ENCODE assay signal across 33 mouse cellular contexts in the genomic region with DNA sequence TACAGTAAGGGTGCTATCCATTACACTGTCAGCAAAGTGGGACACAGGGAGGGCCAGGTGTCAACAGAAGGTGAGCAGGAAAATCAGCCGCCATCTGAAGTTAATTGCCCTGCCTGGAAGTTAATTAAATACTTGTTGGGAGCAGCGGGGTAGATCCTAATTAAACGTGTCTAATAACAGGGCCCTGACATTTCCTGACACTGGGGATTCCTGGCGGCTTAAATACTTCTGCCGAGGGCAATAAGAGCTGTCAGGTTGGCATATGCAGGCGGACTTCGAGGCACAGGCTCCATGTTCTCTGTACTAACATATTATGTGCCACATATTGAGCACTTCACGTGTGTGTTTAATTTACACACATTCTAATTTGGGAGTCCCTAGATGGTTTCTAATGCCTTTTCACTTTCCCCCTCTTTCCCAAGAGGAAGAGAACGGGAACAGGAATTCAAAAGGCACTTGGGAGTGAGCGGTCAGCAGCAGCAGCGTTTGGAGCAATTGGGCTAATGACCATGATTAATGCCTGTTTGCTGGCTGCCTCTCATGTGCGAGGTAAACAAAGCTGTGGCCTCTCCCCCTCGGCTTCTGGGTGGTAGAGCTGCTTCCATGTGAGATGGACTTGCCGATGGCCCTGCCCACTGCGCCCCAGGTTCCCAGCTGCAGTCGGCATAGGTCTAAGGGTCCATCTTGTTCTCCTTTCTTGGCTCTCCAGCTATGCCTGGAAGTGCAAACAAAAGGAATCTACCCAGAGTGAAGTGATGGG. TPM values are rescaled to one million over a fixed set of nuclear protein-coding genes. Genes with fewer than 3 reads are reported as not detected.
DNase-seq lines count a peak whose midpoint lies in the region; ATAC-seq and TF ChIP-seq lines count a peak whose summit lies in the region.
"Had no signal": no experiment of that assay in that cellular context is flagged by ENCODE, and none has a peak within 500 bp of the region (broad histone marks: within the 10 kb centered on the region; RNA-seq: fewer than 3 reads in every experiment).

No protein-coding gene starts in this region.

- H3K9me3 ChIP-seq in hindbrain, embryonic 12.5 days (replicated peaks), result no peaks in the 10 kb centered on the region
- H3K9me3 ChIP-seq in hindbrain, embryonic 11.5 days (ENCODE audit: control insufficient read depth, low read length), result no peaks in the 10 kb centered on the region
- H3K9me3 ChIP-seq in lung, embryonic 14.5 days (ENCODE audit: low read depth, low read length), result no peaks in the 10 kb centered on the region
- H3K9me3 ChIP-seq in lung, postnatal 0 days (ENCODE audit: low read length), result no peaks in the 10 kb centered on the region
- H3K9me3 ChIP-seq in hindbrain, postnatal 0 days (ENCODE audit: low read length), result 0 out of 2 replicates have a peak, but pooled peaks cover 4% of the 10 kb centered on the region
- no peaks in the 10 kb centered on the region for H3K9me3 ChIP-seq in intestine, postnatal 0 days (ENCODE audit: control insufficient read depth)
- H3K9me3 ChIP-seq: embryonic facial prominence, embryonic 12.5 days; G1E had no signal

- DNase-seq in hindbrain, embryonic 11.5 days (ENCODE audit: low spot score), result no peak
- DNase-seq in lung, embryonic 14.5 days, result peak; percentile 52
- no peak for DNase-seq in lung, postnatal 0 days (ENCODE audit: low spot score)
- DNase-seq in hindbrain, postnatal 0 days (ENCODE audit: low spot score), result peak; percentile 53
- DNase-seq in retina, embryonic 14.5 days (ENCODE audit: low spot score), result peak; percentile 38
- DNase-seq: adrenal gland, adult 2 months; B cell, adult 2 months; cerebellum, adult 11-12 months; cerebellum, postnatal 14 days; heart, postnatal 36 days; kidney, adult 9 months; left cerebral cortex, postnatal 4 days; liver, postnatal 0 days; thymus, adult 18-20 months; thymus, postnatal 36 days had no signal

- H3K4me3 ChIP-seq in hindbrain, embryonic 12.5 days, result no peak overlapping the region
- no peak overlapping the region for H3K4me3 ChIP-seq in hindbrain, embryonic 11.5 days (ENCODE audit: low read depth, low read length)
- no peak overlapping the region for H3K4me3 ChIP-seq in lung, embryonic 14.5 days (ENCODE audit: low read depth, low read length)
- H3K4me3 ChIP-seq in lung, postnatal 0 days (ENCODE audit: low read depth, low read length), result no peak overlapping the region
- no peak overlapping the region for H3K4me3 ChIP-seq in hindbrain, postnatal 0 days (ENCODE audit: low read length)
- H3K4me3 ChIP-seq in intestine, postnatal 0 days (ENCODE audit: low read depth, low read length), result no peak overlapping the region
- H3K4me3 ChIP-seq: embryonic facial prominence, embryonic 12.5 days; erythroblast, embryonic 14.5 days; left cerebral cortex, adult 2 months; megakaryocyte, embryonic 14.5 days; midbrain, embryonic 13.5 days had no signal

- WGBS in hindbrain, embryonic 12.5 days, result 41% methylated on average over 16 of the region's 16 CpGs
- 50% methylated on average over 16 of the region's 16 CpGs for WGBS in hindbrain, embryonic 11.5 days
- WGBS in lung, embryonic 14.5 days, result 36% methylated on average over 16 of the region's 16 CpGs
- WGBS in lung, postnatal 0 days, result 33% methylated on average over 16 of the region's 16 CpGs
- 36% methylated on average over 16 of the region's 16 CpGs for WGBS in hindbrain, postnatal 0 days
- 48% methylated on average over 16 of the region's 16 CpGs for WGBS in intestine, postnatal 0 days

- H3K4me1 ChIP-seq in hindbrain, embryonic 12.5 days, result peaks cover 12% of the 10 kb centered on the region
- no peaks in the 10 kb centered on the region for H3K4me1 ChIP-seq in hindbrain, embryonic 11.5 days (replicated peaks; ENCODE audit: control insufficient read depth, insufficient read depth, low read length)
- no peaks in the 10 kb centered on the region for H3K4me1 ChIP-seq in lung, embryonic 14.5 days (ENCODE audit: insufficient read depth)
- H3K4me1 ChIP-seq in lung, postnatal 0 days (ENCODE audit: insufficient read depth, low read depth, low read length), result no peaks in the 10 kb centered on the region
- peaks cover 3% of the 10 kb centered on the region; the same call in 1 of the 2 replicates for H3K4me1 ChIP-seq in hindbrain, postnatal 0 days (ENCODE audit: insufficient read depth, low read length)
- H3K4me1 ChIP-seq in intestine, postnatal 0 days (replicated peaks; ENCODE audit: control insufficient read depth, insufficient read depth, low read length), result no peaks in the 10 kb centered on the region
- H3K4me1 ChIP-seq: embryonic facial prominence, embryonic 12.5 days; megakaryocyte, embryonic 14.5 days had no signal

- no peak for TF ChIP-seq EP300 in lung, postnatal 0 days (IDR thresholded peaks at IDR 0.05)

- 0 out of 2 replicates have a peak, but pooled peaks have one; percentile 46 for ATAC-seq in hindbrain, embryonic 12.5 days (ENCODE audit: low FRiP score)
- no peak for ATAC-seq in hindbrain, embryonic 11.5 days (ENCODE audit: low FRiP score)
- ATAC-seq in lung, embryonic 14.5 days (ENCODE audit: insufficient read depth), result peak; percentile 17; the same call in 1 of the 2 replicates
- no peak for ATAC-seq in lung, postnatal 0 days
- peak; percentile 39; the same call in 1 of the 2 replicates for ATAC-seq in hindbrain, postnatal 0 days
- ATAC-seq in intestine, postnatal 0 days, result no peak
- ATAC-seq: liver, postnatal 0 days; midbrain, embryonic 13.5 days; Patski had no signal

- no peaks in the 10 kb centered on the region for H3K36me3 ChIP-seq in hindbrain, embryonic 12.5 days
- H3K36me3 ChIP-seq in hindbrain, embryonic 11.5 days (ENCODE audit: control insufficient read depth, insufficient read depth, low read length), result no peaks in the 10 kb centered on the region
- no peaks in the 10 kb centered on the region for H3K36me3 ChIP-seq in lung, embryonic 14.5 days (ENCODE audit: insufficient read depth)
- H3K36me3 ChIP-seq in lung, postnatal 0 days (ENCODE audit: insufficient read depth, low read length), result no peaks in the 10 kb centered on the region
- H3K36me3 ChIP-seq in hindbrain, postnatal 0 days (ENCODE audit: insufficient read depth, low read length), result no peaks in the 10 kb centered on the region
- H3K36me3 ChIP-seq in intestine, postnatal 0 days (ENCODE audit: control insufficient read depth, insufficient read depth), result no peaks in the 10 kb centered on the region
- H3K36me3 ChIP-seq: embryonic facial prominence, embryonic 12.5 days; G1E; midbrain, embryonic 13.5 days had no signal

- no peak overlapping the region for H3K27ac ChIP-seq in hindbrain, embryonic 12.5 days
- no peak overlapping the region for H3K27ac ChIP-seq in hindbrain, embryonic 11.5 days (ENCODE audit: low read depth, low read length)
- no peak overlapping the region for H3K27ac ChIP-seq in lung, embryonic 14.5 days (ENCODE audit: low read depth)
- H3K27ac ChIP-seq in lung, postnatal 0 days (ENCODE audit: low read length), result no peak overlapping the region
- no peak overlapping the region for H3K27ac ChIP-seq in hindbrain, postnatal 0 days
- H3K27ac ChIP-seq in intestine, postnatal 0 days (ENCODE audit: low read depth, low read length), result no peak overlapping the region
- H3K27ac ChIP-seq: embryonic facial prominence, embryonic 12.5 days; left cerebral cortex, adult 2 months; midbrain, embryonic 13.5 days had no signal

- H3K27me3 ChIP-seq in hindbrain, embryonic 12.5 days, result peaks cover 49% of the 10 kb centered on the region
- H3K27me3 ChIP-seq in hindbrain, embryonic 11.5 days (ENCODE audit: control insufficient read depth, insufficient read depth, low read length), result peaks cover 6% of the 10 kb centered on the region
- peaks cover 17% of the 10 kb centered on the region; the same call in 1 of the 2 replicates for H3K27me3 ChIP-seq in lung, embryonic 14.5 days (ENCODE audit: insufficient read depth, low read length)
- H3K27me3 ChIP-seq in lung, postnatal 0 days (replicated peaks; ENCODE audit: insufficient read depth, low read length), result 0 out of 2 replicates have a peak, but pooled peaks cover 2% of the 10 kb centered on the region
- H3K27me3 ChIP-seq in hindbrain, postnatal 0 days (ENCODE audit: insufficient read depth, low read length), result peaks cover 13% of the 10 kb centered on the region
- H3K27me3 ChIP-seq in intestine, postnatal 0 days (replicated peaks; ENCODE audit: control insufficient read depth, insufficient read depth, low read length), result 0 out of 2 replicates have a peak, but pooled peaks cover 13% of the 10 kb centered on the region

- no peak overlapping the region for H3K4me2 ChIP-seq in hindbrain, embryonic 12.5 days (replicated peaks)
- H3K4me2 ChIP-seq in hindbrain, embryonic 11.5 days (replicated peaks; ENCODE audit: low read depth, low read length), result no peak overlapping the region
- no peak overlapping the region for H3K4me2 ChIP-seq in lung, embryonic 14.5 days
- no peak overlapping the region for H3K4me2 ChIP-seq in lung, postnatal 0 days (replicated peaks; ENCODE audit: low read depth, low read length)
- H3K4me2 ChIP-seq in hindbrain, postnatal 0 days (ENCODE audit: low read depth, low read length), result no peak overlapping the region
- H3K4me2 ChIP-seq in intestine, postnatal 0 days (replicated peaks; ENCODE audit: low read depth), result no peak overlapping the region
- H3K4me2 ChIP-seq: embryonic facial prominence, embryonic 12.5 days; liver, embryonic 11.5 days; midbrain, embryonic 13.5 days had no signal

- no peak for TF ChIP-seq CTCF in lung, embryonic 14.5 days (IDR thresholded peaks at IDR 0.05; ENCODE audit: low read depth)
- TF ChIP-seq CTCF in lung, postnatal 0 days (IDR thresholded peaks at IDR 0.05), result no peak
- TF ChIP-seq CTCF in hindbrain, postnatal 0 days (IDR thresholded peaks at IDR 0.05; ENCODE audit: low read depth), result no peak
- no peak for TF ChIP-seq CTCF in intestine, postnatal 0 days (IDR thresholded peaks at IDR 0.05; ENCODE audit: low read depth)

- no peak overlapping the region for H3K9ac ChIP-seq in hindbrain, embryonic 12.5 days
- no peak overlapping the region for H3K9ac ChIP-seq in hindbrain, embryonic 11.5 days (ENCODE audit: low read depth, low read length)
- no peak overlapping the region for H3K9ac ChIP-seq in lung, embryonic 14.5 days
- no peak overlapping the region for H3K9ac ChIP-seq in lung, postnatal 0 days (replicated peaks; ENCODE audit: low read depth)
- no peak overlapping the region for H3K9ac ChIP-seq in hindbrain, postnatal 0 days (replicated peaks; ENCODE audit: low read length)
- no peak overlapping the region for H3K9ac ChIP-seq in intestine, postnatal 0 days (ENCODE audit: low read depth, low read length)
- H3K9ac ChIP-seq: embryonic facial prominence, embryonic 12.5 days; liver, postnatal 0 days; midbrain, embryonic 13.5 days had no signal

RNA-seq across cellular contexts. Expression of a gene that starts 34.5 kb away (rescaled TPM):
- 0.12 TPM in 1 of 2 replicates, not detected in the other for polyA plus RNA-seq in hindbrain, embryonic 12.5 days (2016; fragmentation: Nextera tagmentation; extraction: Ambion mirVana)
- polyA plus RNA-seq in hindbrain, embryonic 11.5 days (2014; fragmentation: Nextera tagmentation; extraction: Ambion mirVana), result not detected in 2 replicates
- polyA plus RNA-seq in lung, embryonic 14.5 days (2014; fragmentation: Nextera tagmentation; extraction: Ambion mirVana), result not detected in 2 replicates
- polyA plus RNA-seq in lung, postnatal 0 days (2015; fragmentation: Nextera tagmentation; extraction: Ambion mirVana), result not detected in 2 replicates
- 0.36 and 0.63 TPM in 2 replicates for total RNA-seq in hindbrain, postnatal 0 days (2014; rRNA removed)
- not detected in 2 replicates for polyA plus RNA-seq in hindbrain, postnatal 0 days (2015; fragmentation: Nextera tagmentation; extraction: Ambion mirVana)
- polyA plus RNA-seq in intestine, postnatal 0 days (2015; fragmentation: Nextera tagmentation; extraction: Ambion mirVana), result not detected in 2 replicates
- total RNA-seq: adrenal gland, adult 2 months; adrenal gland, postnatal 4 days; CH12.LX; gastrocnemius, adult 18-20 months; gastrocnemius, postnatal 4 days; heart, adult 8-10 months; heart, postnatal 36 days; left cerebral cortex, adult 2 months had no signal
- polyA plus RNA-seq: adrenal gland, adult 2 months; embryonic facial prominence, embryonic 12.5 days; erythroblast, embryonic 14.5 days; G1E; heart, embryonic 14.5 days; intestine, embryonic 14.5 days; liver, embryonic 11.5 days; liver, postnatal 0 days; neural tube, embryonic 11.5 days; Patski had no signal

Comparison
In these comparisons a context has a peak if more than half of its experiments do, and no peak if none do; other contexts are left out.
1. ATAC-seq: peak in hindbrain, embryonic 12.5 days (single experiment), lung, embryonic 14.5 days (single experiment) and hindbrain, postnatal 0 days (single experiment); none in hindbrain, embryonic 11.5 days (single experiment), lung, postnatal 0 days (single experiment) and intestine, postnatal 0 days (single experiment).
2. DNase-seq: peak in lung, embryonic 14.5 days (single experiment), hindbrain, postnatal 0 days (single experiment) and retina, embryonic 14.5 days (single experiment); none in hindbrain, embryonic 11.5 days (single experiment) and lung, postnatal 0 days (single experiment).